Mouse (Mus musculus): Measurements from ENCODE around the gene 4930550C14Rik. TPM values are rescaled to one million over a fixed set of nuclear protein-coding genes. Genes with fewer than 3 reads are reported as not detected.

Gene 4930550C14Rik
- total RNA-seq, 1 experiment, result 1.2 TPM

DNA sequence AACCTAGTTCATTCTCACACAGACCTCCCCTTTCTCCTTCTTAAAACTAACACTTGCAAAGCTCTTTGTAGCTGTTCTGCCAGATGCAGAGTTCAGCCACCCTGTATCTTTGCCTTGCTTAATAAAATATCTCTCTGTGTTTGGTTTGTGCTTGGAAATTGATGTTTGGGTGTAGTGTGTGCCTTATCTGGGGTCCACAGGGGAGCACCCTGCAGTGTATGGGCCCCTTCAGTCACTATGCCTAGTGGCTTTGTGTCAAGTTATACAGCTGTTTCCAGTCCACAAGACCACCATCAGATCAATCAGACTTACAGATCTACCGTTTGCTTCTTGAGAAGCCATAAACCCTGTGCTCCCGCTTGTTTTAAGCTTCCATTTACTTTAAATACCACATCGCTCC lies 7.3 kb downstream of the 4930550C14Rik start:
- no peak for DNase-seq (ENCODE audit: low read depth, low spot score)
- H3K27ac ChIP-seq (ENCODE audit: insufficient read depth, low read depth, low read length, poor library complexity, severe bottlenecking), result no peak overlapping the region
- H3K9me3 ChIP-seq (ENCODE audit: control insufficient read depth, insufficient read depth, low read depth, low read length), result no peaks in the 10 kb centered on the region
- TF ChIP-seq MAFK (IDR thresholded peaks at IDR 0.05; ENCODE audit: insufficient read depth, low read depth, low read length) (no peak), CHD2 (IDR thresholded peaks at IDR 0.05; ENCODE audit: low read depth, low read length) (no peak), HCFC1 (IDR thresholded peaks at IDR 0.05; ENCODE audit: borderline replicate concordance, insufficient read depth, low read length) (no peak), ZC3H11A (IDR thresholded peaks at IDR 0.05; ENCODE audit: borderline replicate concordance, low read depth, low read length) (no peak), ZNF384 (IDR thresholded peaks at IDR 0.05; ENCODE audit: low read depth, low read length) (no peak)
- H3K4me3 ChIP-seq (ENCODE audit: insufficient read depth in 1 of 2, low read depth in 1 of 2, low read length in 2 of 2, poor library complexity in 1 of 2, severe bottlenecking in 1 of 2), result no peak overlapping the region
- peaks cover 0 to 2% of the 10 kb centered on the region in 2 experiments; a peak in 2 of 4 replicates for H3K4me1 ChIP-seq (ENCODE audit: control insufficient read depth in 2 of 2, insufficient read depth in 2 of 2, low read length in 2 of 2, poor library complexity in 1 of 2)
- in situ Hi-C loops (cut with MboI; ENCODE audit: low sequenced_read_pairs in 2 of 2, unreplicated experiment in 2 of 2), result no loop called here
- H3K9ac ChIP-seq (ENCODE audit: insufficient read depth, low read depth, low read length, poor library complexity, severe bottlenecking), result no peak overlapping the region
- no peaks in the 10 kb centered on the region for H3K36me3 ChIP-seq (ENCODE audit: control insufficient read depth, insufficient read depth, low read length, poor library complexity, severe bottlenecking)

DNA sequence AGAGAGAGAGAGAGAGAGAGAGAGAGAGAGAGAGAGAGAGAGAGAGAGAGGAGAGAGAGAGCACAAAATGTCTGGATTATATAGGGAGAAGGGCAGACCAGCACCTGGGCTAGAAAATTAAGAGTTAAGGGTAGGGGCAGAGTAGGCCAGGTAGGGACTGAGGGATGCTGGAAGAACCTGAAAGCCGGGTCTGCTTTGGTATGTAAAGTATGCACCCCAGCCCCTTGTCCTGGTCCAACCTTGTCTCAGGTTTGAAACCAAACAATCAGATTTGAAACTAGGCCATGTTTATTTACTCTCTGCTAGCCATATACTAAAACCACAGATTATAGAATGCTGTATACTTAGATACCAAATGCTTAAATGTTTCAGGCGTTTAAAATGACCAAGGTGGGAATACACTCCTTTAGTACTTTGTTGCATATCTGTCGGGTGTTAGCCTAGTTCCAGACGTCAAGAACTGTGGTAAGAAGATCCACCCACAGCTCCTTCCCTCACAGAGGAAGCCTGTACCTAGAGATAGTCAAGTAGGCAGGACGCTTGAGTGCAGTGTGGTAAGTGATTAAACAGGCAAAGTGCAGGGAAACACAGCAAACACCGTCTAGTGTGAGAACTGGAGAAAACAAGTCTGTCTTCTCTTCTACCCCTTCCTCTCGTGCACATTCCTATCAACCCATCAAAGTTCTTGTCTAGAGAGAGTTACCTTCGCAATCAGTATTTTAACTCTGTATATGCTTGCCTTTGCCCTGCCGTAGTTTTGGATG lies 20.2 kb downstream of the 4930550C14Rik start:
- Histone ChIP-seq H3K9ac (ENCODE audit: insufficient read depth, low read depth, low read length, poor library complexity, severe bottlenecking) (no peak overlapping the region), H3K36me3 (ENCODE audit: control insufficient read depth, insufficient read depth, low read length, poor library complexity, severe bottlenecking) (no peaks in the 10 kb centered on the region), H3K4me3 (ENCODE audit: insufficient read depth in 1 of 2, low read depth in 1 of 2, low read length in 2 of 2, poor library complexity in 1 of 2, severe bottlenecking in 1 of 2) (no peak overlapping the region), H3K4me1 (ENCODE audit: control insufficient read depth in 2 of 2, insufficient read depth in 2 of 2, low read length in 2 of 2, poor library complexity in 1 of 2) (no peaks in the 10 kb centered on the region), H3K9me3 (ENCODE audit: control insufficient read depth, insufficient read depth, low read depth, low read length) (no peaks in the 10 kb centered on the region), H3K27ac (ENCODE audit: insufficient read depth, low read depth, low read length, poor library complexity, severe bottlenecking) (no peak overlapping the region)
- TF ChIP-seq ZNF384 (IDR thresholded peaks at IDR 0.05; ENCODE audit: low read depth, low read length), result no peak
- no peak for TF ChIP-seq CHD2 (IDR thresholded peaks at IDR 0.05; ENCODE audit: low read depth, low read length)
- no peak for TF ChIP-seq HCFC1 (IDR thresholded peaks at IDR 0.05; ENCODE audit: borderline replicate concordance, insufficient read depth, low read length)
- no peak for TF ChIP-seq MAFK (IDR thresholded peaks at IDR 0.05; ENCODE audit: insufficient read depth, low read depth, low read length)
- TF ChIP-seq ZC3H11A (IDR thresholded peaks at IDR 0.05; ENCODE audit: borderline replicate concordance, low read depth, low read length), result no peak
- no peak for DNase-seq (ENCODE audit: low read depth, low spot score)
- in situ Hi-C loops (cut with MboI; ENCODE audit: low sequenced_read_pairs in 2 of 2, unreplicated experiment in 2 of 2), result no loop called here

DNA sequence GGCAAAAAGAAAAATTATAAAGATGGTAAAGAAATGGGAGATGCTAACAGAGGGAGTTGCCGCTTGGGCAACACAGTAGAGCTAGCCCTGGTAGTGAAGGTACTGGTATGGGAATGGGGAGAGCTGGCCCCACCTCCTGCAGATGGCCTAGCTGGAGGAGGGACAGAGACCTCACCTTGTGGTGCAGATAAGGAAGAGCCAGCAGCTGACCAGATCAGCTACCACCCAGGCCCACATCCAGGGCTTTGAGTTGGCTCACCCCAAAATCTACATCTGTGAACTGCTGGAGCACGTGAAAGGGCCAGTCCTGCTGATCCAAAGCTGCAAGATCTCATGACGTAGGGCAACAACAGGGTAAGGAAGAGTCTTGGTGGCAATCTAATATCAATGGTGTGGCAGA lies 24.6 kb downstream of the 4930550C14Rik start:
- TF ChIP-seq HCFC1 (IDR thresholded peaks at IDR 0.05; ENCODE audit: borderline replicate concordance, insufficient read depth, low read length) (no peak), CHD2 (IDR thresholded peaks at IDR 0.05; ENCODE audit: low read depth, low read length) (no peak), MAFK (IDR thresholded peaks at IDR 0.05; ENCODE audit: insufficient read depth, low read depth, low read length) (no peak), ZC3H11A (IDR thresholded peaks at IDR 0.05; ENCODE audit: borderline replicate concordance, low read depth, low read length) (no peak), ZNF384 (IDR thresholded peaks at IDR 0.05; ENCODE audit: low read depth, low read length) (no peak)
- in situ Hi-C loops (cut with MboI; ENCODE audit: low sequenced_read_pairs in 2 of 2, unreplicated experiment in 2 of 2), result no loop called here
- H3K4me1 ChIP-seq (ENCODE audit: control insufficient read depth in 2 of 2, insufficient read depth in 2 of 2, low read length in 2 of 2, poor library complexity in 1 of 2), result no peaks in the 10 kb centered on the region
- H3K4me3 ChIP-seq (ENCODE audit: insufficient read depth in 1 of 2, low read depth in 1 of 2, low read length in 2 of 2, poor library complexity in 1 of 2, severe bottlenecking in 1 of 2), result no peak overlapping the region
- H3K36me3 ChIP-seq (ENCODE audit: control insufficient read depth, insufficient read depth, low read length, poor library complexity, severe bottlenecking), result no peaks in the 10 kb centered on the region
- DNase-seq (ENCODE audit: low read depth, low spot score), result no peak
- no peak overlapping the region for H3K27ac ChIP-seq (ENCODE audit: insufficient read depth, low read depth, low read length, poor library complexity, severe bottlenecking)
- no peaks in the 10 kb centered on the region for H3K9me3 ChIP-seq (ENCODE audit: control insufficient read depth, insufficient read depth, low read depth, low read length)
- no peak overlapping the region for H3K9ac ChIP-seq (ENCODE audit: insufficient read depth, low read depth, low read length, poor library complexity, severe bottlenecking)

DNA sequence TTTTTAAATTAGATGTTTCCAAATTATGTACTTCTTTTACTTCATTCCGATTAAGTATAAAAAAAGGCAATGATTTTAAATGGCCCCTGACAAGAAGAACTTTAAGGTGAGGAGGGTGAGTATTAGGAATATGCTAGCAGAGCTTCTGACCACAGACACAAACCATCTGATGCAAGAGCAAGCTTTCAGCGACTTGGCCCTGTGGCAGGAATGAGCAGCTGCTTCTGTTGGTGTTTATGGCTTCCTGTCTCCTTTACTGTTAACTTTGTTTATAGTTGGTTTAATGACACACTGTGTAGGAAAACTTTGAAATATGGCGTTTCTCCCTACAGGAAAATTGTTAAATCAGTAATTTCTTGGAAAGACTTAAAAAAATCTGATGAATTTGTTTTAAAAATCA lies 25.5 kb downstream of the 4930550C14Rik start:
- DNase-seq (ENCODE audit: low read depth, low spot score), result no peak
- Histone ChIP-seq H3K9ac (ENCODE audit: insufficient read depth, low read depth, low read length, poor library complexity, severe bottlenecking) (no peak overlapping the region), H3K9me3 (ENCODE audit: control insufficient read depth, insufficient read depth, low read depth, low read length) (no peaks in the 10 kb centered on the region), H3K4me3 (ENCODE audit: insufficient read depth in 1 of 2, low read depth in 1 of 2, low read length in 2 of 2, poor library complexity in 1 of 2, severe bottlenecking in 1 of 2) (no peak overlapping the region), H3K27ac (ENCODE audit: insufficient read depth, low read depth, low read length, poor library complexity, severe bottlenecking) (no peak overlapping the region), H3K4me1 (ENCODE audit: control insufficient read depth in 2 of 2, insufficient read depth in 2 of 2, low read length in 2 of 2, poor library complexity in 1 of 2) (no peaks in the 10 kb centered on the region), H3K36me3 (ENCODE audit: control insufficient read depth, insufficient read depth, low read length, poor library complexity, severe bottlenecking) (no peaks in the 10 kb centered on the region)
- in situ Hi-C loops (cut with MboI; ENCODE audit: low sequenced_read_pairs in 2 of 2, unreplicated experiment in 2 of 2), result no loop called here
- TF ChIP-seq ZC3H11A (IDR thresholded peaks at IDR 0.05; ENCODE audit: borderline replicate concordance, low read depth, low read length) (no peak), ZNF384 (IDR thresholded peaks at IDR 0.05; ENCODE audit: low read depth, low read length) (no peak), CHD2 (IDR thresholded peaks at IDR 0.05; ENCODE audit: low read depth, low read length) (no peak), MAFK (IDR thresholded peaks at IDR 0.05; ENCODE audit: insufficient read depth, low read depth, low read length) (no peak), HCFC1 (IDR thresholded peaks at IDR 0.05; ENCODE audit: borderline replicate concordance, insufficient read depth, low read length) (no peak)

Measured in ES-E14 (cell line).